8 mouse cellular contexts compared by ENCODE assay signal in the genomic region with DNA sequence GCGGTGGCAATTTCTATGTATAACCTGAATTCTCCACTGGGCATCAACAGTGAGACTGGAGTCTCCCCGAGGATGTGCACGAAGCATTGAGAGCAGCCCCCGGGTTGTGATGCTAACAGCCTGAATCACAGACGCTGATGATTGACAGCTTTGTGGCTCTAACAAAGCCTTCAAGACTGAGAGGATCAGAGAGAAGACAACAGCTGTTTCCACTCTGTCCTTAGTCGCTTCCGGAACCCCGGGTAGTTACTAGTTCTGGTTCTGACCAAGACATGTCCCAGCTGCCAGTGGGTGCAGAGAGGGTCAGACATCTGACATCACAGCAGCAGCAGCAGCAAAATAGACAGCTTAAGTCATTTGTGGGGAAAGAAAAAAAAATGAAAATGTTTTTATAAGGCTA.
DNase-seq lines count a peak whose midpoint lies in the region; ATAC-seq and TF ChIP-seq lines count a peak whose summit lies in the region.

No protein-coding gene starts in this region.

- peak; percentile 56 for ATAC-seq in hindbrain, embryonic 11.5 days (ENCODE audit: low FRiP score)
- ATAC-seq in hindbrain, embryonic 14.5 days (ENCODE audit: low FRiP score) = no peak
- ATAC-seq in heart, embryonic 16.5 days (replicated peaks; ENCODE audit: extremely low read depth, insufficient read depth, low FRiP score) = peak; percentile 80
- ATAC-seq in midbrain, embryonic 14.5 days (ENCODE audit: low FRiP score, low TSS enrichment) = no peak
- no peak for ATAC-seq in megakaryocyte, adult 5-6 weeks (ENCODE audit: poor library complexity, severe bottlenecking)

- H3K27ac ChIP-seq in hindbrain, embryonic 11.5 days (ENCODE audit: low read depth, low read length) = no peak overlapping the region
- no peak overlapping the region for H3K27ac ChIP-seq in hindbrain, embryonic 14.5 days
- H3K27ac ChIP-seq in heart, embryonic 16.5 days (ENCODE audit: low read length) = peak overlapping the region; percentile 40
- no peak overlapping the region for H3K27ac ChIP-seq in midbrain, embryonic 14.5 days (replicated peaks; ENCODE audit: low read depth, low read length)

- H3K36me3 ChIP-seq in hindbrain, embryonic 11.5 days (ENCODE audit: control insufficient read depth, insufficient read depth, low read length) = no peaks in the 10 kb centered on the region
- H3K36me3 ChIP-seq in hindbrain, embryonic 14.5 days (replicated peaks; ENCODE audit: control insufficient read depth, insufficient read depth) = no peaks in the 10 kb centered on the region
- no peaks in the 10 kb centered on the region for H3K36me3 ChIP-seq in heart, embryonic 16.5 days (ENCODE audit: control insufficient read depth, insufficient read depth)
- no peaks in the 10 kb centered on the region for H3K36me3 ChIP-seq in myocyte (ENCODE audit: control insufficient read depth, insufficient read depth)
- H3K36me3 ChIP-seq in midbrain, embryonic 14.5 days (ENCODE audit: control insufficient read depth, insufficient read depth, low read length) = no peaks in the 10 kb centered on the region

- no peaks in the 10 kb centered on the region for H3K4me1 ChIP-seq in hindbrain, embryonic 11.5 days (replicated peaks; ENCODE audit: control insufficient read depth, insufficient read depth, low read length)
- H3K4me1 ChIP-seq in hindbrain, embryonic 14.5 days (replicated peaks; ENCODE audit: control insufficient read depth, insufficient read depth, low read length) = no peaks in the 10 kb centered on the region
- no peaks in the 10 kb centered on the region for H3K4me1 ChIP-seq in heart, embryonic 16.5 days (ENCODE audit: control insufficient read depth, insufficient read depth, low read length)
- no peaks in the 10 kb centered on the region for H3K4me1 ChIP-seq in midbrain, embryonic 14.5 days (ENCODE audit: control insufficient read depth, insufficient read depth, low read length)

- H3K9me3 ChIP-seq in hindbrain, embryonic 11.5 days (ENCODE audit: control insufficient read depth, low read length) = no peaks in the 10 kb centered on the region
- H3K9me3 ChIP-seq in hindbrain, embryonic 14.5 days (ENCODE audit: control insufficient read depth, low read length) = 0 out of 2 replicates have a peak, but pooled peaks cover 3% of the 10 kb centered on the region
- peaks cover 3% of the 10 kb centered on the region; the same call in 1 of the 2 replicates for H3K9me3 ChIP-seq in heart, embryonic 16.5 days (replicated peaks; ENCODE audit: control insufficient read depth, low read length)
- H3K9me3 ChIP-seq in midbrain, embryonic 14.5 days (ENCODE audit: control insufficient read depth, low read length) = peaks cover 5% of the 10 kb centered on the region; the same call in 1 of the 2 replicates

- no peaks in the 10 kb centered on the region for H3K27me3 ChIP-seq in hindbrain, embryonic 11.5 days (ENCODE audit: control insufficient read depth, insufficient read depth, low read length)
- no peaks in the 10 kb centered on the region for H3K27me3 ChIP-seq in hindbrain, embryonic 14.5 days (ENCODE audit: control insufficient read depth, insufficient read depth, low read length)
- H3K27me3 ChIP-seq in heart, embryonic 16.5 days (ENCODE audit: control insufficient read depth, insufficient read depth, low read length) = no peaks in the 10 kb centered on the region
- H3K27me3 ChIP-seq in myocyte (ENCODE audit: control insufficient read depth, insufficient read depth, insufficient read length) = no peaks in the 10 kb centered on the region
- no peaks in the 10 kb centered on the region for H3K27me3 ChIP-seq in midbrain, embryonic 14.5 days (ENCODE audit: control insufficient read depth, insufficient read depth, low read length)

- H3K9ac ChIP-seq in hindbrain, embryonic 11.5 days (ENCODE audit: low read depth, low read length) = no peak overlapping the region
- no peak overlapping the region for H3K9ac ChIP-seq in hindbrain, embryonic 14.5 days
- H3K9ac ChIP-seq in heart, embryonic 16.5 days (ENCODE audit: low read length) = no peak overlapping the region
- H3K9ac ChIP-seq in midbrain, embryonic 14.5 days (replicated peaks; ENCODE audit: low read length) = no peak overlapping the region

- no peak overlapping the region for H3ac ChIP-seq in myocyte (ENCODE audit: control insufficient read depth, insufficient read length)

- H3K4me3 ChIP-seq in hindbrain, embryonic 11.5 days (ENCODE audit: low read depth, low read length) = no peak overlapping the region
- H3K4me3 ChIP-seq in hindbrain, embryonic 14.5 days (replicated peaks; ENCODE audit: low read length) = no peak overlapping the region
- no peak overlapping the region for H3K4me3 ChIP-seq in heart, embryonic 16.5 days (ENCODE audit: low read length)
- H3K4me3 ChIP-seq in myocyte = no peak overlapping the region
- H3K4me3 ChIP-seq in midbrain, embryonic 14.5 days (replicated peaks; ENCODE audit: low read depth, low read length) = no peak overlapping the region

- no peaks in the 10 kb centered on the region for H3K79me2 ChIP-seq in myocyte (ENCODE audit: control insufficient read depth, insufficient read depth)

- H3K4me2 ChIP-seq in hindbrain, embryonic 11.5 days (replicated peaks; ENCODE audit: low read depth, low read length) = no peak overlapping the region
- no peak overlapping the region for H3K4me2 ChIP-seq in hindbrain, embryonic 14.5 days (replicated peaks)
- H3K4me2 ChIP-seq in heart, embryonic 16.5 days (ENCODE audit: low read depth, low read length) = no peak overlapping the region
- H3K4me2 ChIP-seq in myocyte (ENCODE audit: low read depth) = peak overlapping the region; percentile 18
- H3K4me2 ChIP-seq in midbrain, embryonic 14.5 days (ENCODE audit: low read length) = no peak overlapping the region

- DNase-seq in hindbrain, embryonic 11.5 days (ENCODE audit: low spot score) = peak; percentile 24
- no peak for DNase-seq in hindbrain, embryonic 14.5 days (ENCODE audit: low spot score)
- DNase-seq in kidney, postnatal 10 days = peak; percentile 88
- no peak for DNase-seq in ovary, postnatal 14 days (ENCODE audit: low spot score)
- no peak for DNase-seq in midbrain, embryonic 14.5 days

- WGBS in hindbrain, embryonic 11.5 days = 53% methylated on average over 8 of the region's 8 CpGs
- WGBS in hindbrain, embryonic 14.5 days = 40% methylated on average over 8 of the region's 8 CpGs
- WGBS in heart, embryonic 16.5 days = 63% methylated on average over 8 of the region's 8 CpGs
- WGBS in midbrain, embryonic 14.5 days = 40% methylated on average over 8 of the region's 8 CpGs

- TF ChIP-seq POLR2A in myocyte (IDR thresholded peaks at IDR 0.05; ENCODE audit: insufficient read length, low read depth) = no peak

TF ChIP-seq in myocyte, 11 proteins besides CTCF, POLR2A, EP300 and RAD21:
- TF ChIP-seq TCF3 (IDR thresholded peaks at IDR 0.05; ENCODE audit: insufficient read length, low read depth) = no peak
- no peak for TF ChIP-seq USF1 (IDR thresholded peaks at IDR 0.05; ENCODE audit: low read depth)
- peak in 2 of 3 experiments; percentile 9 to 10 for TF ChIP-seq MYOD1 (IDR thresholded peaks at IDR 0.05; ENCODE audit: control insufficient read depth in 1 of 3, insufficient read length in 2 of 3, low read depth in 2 of 3)
- TF ChIP-seq SRF (IDR thresholded peaks at IDR 0.05; ENCODE audit: control insufficient read depth, insufficient read length, low read depth) = no peak
- TF ChIP-seq MYOG (IDR thresholded peaks at IDR 0.05; ENCODE audit: control insufficient read depth in 1 of 3, insufficient read depth in 1 of 3, insufficient read length in 2 of 3, low read depth in 2 of 3) = no peak

Comparison
In these comparisons a context has a peak if more than half of its experiments do, and no peak if none do; other contexts are left out.
1. ATAC-seq: peak in hindbrain, embryonic 11.5 days (single experiment) and heart, embryonic 16.5 days (single experiment); none in hindbrain, embryonic 14.5 days (single experiment), midbrain, embryonic 14.5 days (single experiment) and megakaryocyte, adult 5-6 weeks (single experiment).
2. DNase-seq: peak in hindbrain, embryonic 11.5 days (single experiment) and kidney, postnatal 10 days (single experiment); none in hindbrain, embryonic 14.5 days (single experiment), ovary, postnatal 14 days (single experiment) and midbrain, embryonic 14.5 days (single experiment).